Mouse (Mus musculus) testis, adult 2 months (tissue): Measurements from ENCODE around the gene Hfe2.

ENCODE experiments used
- CTCF ChIP-seq: fragments of 200-500 bp; IDR thresholded peaks from 2 replicates; pipeline ENCODE4 v1.5.1; 2012; ENCODE audit warnings: low read depth, mild to moderate bottlenecking, inconsistent platforms, low read length, moderate library complexity; ENCODE audit not compliant: control insufficient read depth, insufficient read depth, insufficient replicate concordance
- POLR2A ChIP-seq: fragments of 200-500 bp; IDR thresholded peaks from 2 replicates; pipeline ENCODE4 v1.6.1; 2012; ENCODE audit warnings: low read depth, mild to moderate bottlenecking, inconsistent platforms, low read length, moderate library complexity; ENCODE audit not compliant: control insufficient read depth

DNA sequence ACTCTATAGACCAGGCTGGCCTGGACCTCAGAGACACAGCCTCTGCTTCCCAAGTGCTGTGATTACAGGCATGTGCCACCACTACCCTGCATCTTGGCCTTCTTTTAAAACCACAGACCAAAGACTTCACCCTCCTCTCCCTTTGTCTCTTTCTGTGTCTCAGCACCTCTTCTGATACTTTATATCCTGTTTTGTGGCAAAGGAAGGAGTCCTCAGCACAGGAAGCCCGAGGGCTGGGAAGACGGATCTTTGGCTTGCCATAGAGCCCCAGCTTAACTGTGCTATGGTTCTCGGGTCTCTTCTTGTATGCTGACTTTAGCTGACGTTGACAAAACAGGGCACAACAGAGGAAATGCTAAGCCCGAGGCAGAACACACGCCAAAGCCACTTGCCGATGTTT, 45.7 kb downstream of the Hfe2 start:
- TF ChIP-seq CTCF = no peak
- TF ChIP-seq POLR2A = no peak
